Mouse (Mus musculus): ENCODE results near the gene Nr1d1.

GRCm38 (mm10) chr11:98731134-98731533 lies 44.0 kb downstream of the Nr1d1 start:
- TF ChIP-seq CTCF (IDR thresholded peaks at IDR 0.05) = no peak
- TF ChIP-seq EP300 (IDR thresholded peaks at IDR 0.05) = no peak
